Mouse (Mus musculus) splenic B cell, adult 2 months (primary cell): Measurements from ENCODE around the gene Psmb2.

Experiments
- DNase-seq: peaks from one replicate; pipeline ENCODE4 v3.0.0-alpha.2; 2011; ENCODE audit warnings: low read depth, low spot score
- H3K27me3 ChIP-seq: 2 replicates; pipeline ENCODE4 v1.6.1; 2012; ENCODE audit warnings: mild to moderate bottlenecking, low read length, moderate library complexity, mixed read lengths; ENCODE audit not compliant: control insufficient read depth, poor library complexity, insufficient read depth, severe bottlenecking
- H3K36me3 ChIP-seq: 2 replicates; pipeline ENCODE4 v1.6.1; 2012; ENCODE audit warnings: mild to moderate bottlenecking, low read length, moderate library complexity, mixed read lengths; ENCODE audit not compliant: control insufficient read depth, poor library complexity, insufficient read depth, severe bottlenecking

The Psmb2 gene

GRCm38 (mm10) chr4:126682298-126682697 lies 4.9 kb downstream of the Psmb2 start:
- DNase-seq = peak; percentile 5
- Histone ChIP-seq H3K36me3 (peaks cover 8% of the 10 kb centered on the region), H3K27me3 (no peaks in the 10 kb centered on the region)

GRCm38 (mm10) chr4:126683084-126683483 lies 5.7 kb downstream of the Psmb2 start:
- Histone ChIP-seq H3K36me3 (peaks cover 8% of the 10 kb centered on the region), H3K27me3 (no peaks in the 10 kb centered on the region)
- DNase-seq = peak; percentile 16

- peaks cover 7% of the 10 kb centered on the region for H3K36me3 ChIP-seq
These were observed 12.0 kb downstream of the Psmb2 start for GRCm38 (mm10) chr4:126689457-126689856.

GRCm38 (mm10) chr4:126693021-126693420 lies 15.6 kb downstream of the Psmb2 start:
- DNase-seq = no peak
- Histone ChIP-seq H3K27me3 (no peaks in the 10 kb centered on the region), H3K36me3 (peaks cover 2% of the 10 kb centered on the region; the same call in 1 of the 2 replicates)

More at GRCm38 (mm10) chr4:126689457-126689856, 12.0 kb downstream of the Psmb2 start:
- no peak for DNase-seq
- no peaks in the 10 kb centered on the region for H3K27me3 ChIP-seq

GRCm38 (mm10) chr4:126696908-126697307 lies 19.5 kb downstream of the Psmb2 start:
- Histone ChIP-seq H3K36me3 (peaks cover 6% of the 10 kb centered on the region), H3K27me3 (no peaks in the 10 kb centered on the region)
- DNase-seq = no peak

GRCm38 (mm10) chr4:126706630-126707438 lies 29.4 kb downstream of the Psmb2 start:
- no peak for DNase-seq
- H3K36me3 ChIP-seq = peaks cover 14% of the 10 kb centered on the region
- no peaks in the 10 kb centered on the region for H3K27me3 ChIP-seq

GRCm38 (mm10) chr4:126707439-126707826 lies 30.0 kb downstream of the Psmb2 start:
- no peak for DNase-seq
- no peaks in the 10 kb centered on the region for H3K27me3 ChIP-seq
- peaks cover 14% of the 10 kb centered on the region for H3K36me3 ChIP-seq

- Histone ChIP-seq H3K27me3 (no peaks in the 10 kb centered on the region; the same call in 1 of the 2 replicates), H3K36me3 (no peaks in the 10 kb centered on the region)
- no peak for DNase-seq
These were observed 54.7 kb downstream of the Psmb2 start for GRCm38 (mm10) chr4:126732111-126732510.

- DNase-seq = no peak
- H3K27me3 ChIP-seq = no peaks in the 10 kb centered on the region; the same call in 1 of the 2 replicates
- H3K36me3 ChIP-seq = no peaks in the 10 kb centered on the region
These were observed 55.3 kb downstream of the Psmb2 start for GRCm38 (mm10) chr4:126732531-126733380.

GRCm38 (mm10) chr4:126734001-126734603 lies 56.7 kb downstream of the Psmb2 start:
- Histone ChIP-seq H3K36me3 (no peaks in the 10 kb centered on the region), H3K27me3 (no peaks in the 10 kb centered on the region; the same call in 1 of the 2 replicates)
- DNase-seq = no peak

GRCm38 (mm10) chr4:126734700-126735381 lies 57.4 kb downstream of the Psmb2 start:
- DNase-seq = no peak
- Histone ChIP-seq H3K36me3 (no peaks in the 10 kb centered on the region), H3K27me3 (no peaks in the 10 kb centered on the region; the same call in 1 of the 2 replicates)

- Histone ChIP-seq H3K36me3 (no peaks in the 10 kb centered on the region), H3K27me3 (no peaks in the 10 kb centered on the region; the same call in 1 of the 2 replicates)
- no peak for DNase-seq
These were observed 58.1 kb downstream of the Psmb2 start for GRCm38 (mm10) chr4:126735382-126736000.

- H3K27me3 ChIP-seq = no peaks in the 10 kb centered on the region; the same call in 1 of the 2 replicates
- no peaks in the 10 kb centered on the region for H3K36me3 ChIP-seq
- DNase-seq = no peak
These were observed 58.6 kb downstream of the Psmb2 start, which contains the start of gene Tfap2e for GRCm38 (mm10) chr4:126736001-126736414. Gene Tfap2e (minus strand): TSS chr4:126736240.
